Mouse (Mus musculus): ENCODE results near the gene Mgst2. TPM values are rescaled to one million over a fixed set of nuclear protein-coding genes. Genes with fewer than 3 reads are reported as not detected.

Mgst2 gene
- polyA plus RNA-seq, 1 experiment: 46.7 TPM

- no peak overlapping the region for H3K4me3 ChIP-seq (ENCODE audit: insufficient read depth, low read depth, low read length)
- no peak overlapping the region for H3K27ac ChIP-seq (replicated peaks; ENCODE audit: low read depth, low read length)
- H3K4me1 ChIP-seq (ENCODE audit: control insufficient read depth, insufficient read depth, insufficient read length, low read length): no peaks in the 10 kb centered on the region
Observed at GRCm38 (mm10) chr3:51670414-51671070, 10.4 kb downstream of the Mgst2 start.

- H3K4me1 ChIP-seq (ENCODE audit: control insufficient read depth, insufficient read depth, insufficient read length, low read length): no peaks in the 10 kb centered on the region
- H3K27ac ChIP-seq (replicated peaks; ENCODE audit: low read depth, low read length): no peak overlapping the region
- no peak overlapping the region for H3K4me3 ChIP-seq (ENCODE audit: insufficient read depth, low read depth, low read length)
Observed at GRCm38 (mm10) chr3:51671071-51671469, 10.9 kb downstream of the Mgst2 start.

GRCm38 (mm10) chr3:51672631-51673030 lies 12.5 kb downstream of the Mgst2 start:
- H3K27ac ChIP-seq (replicated peaks; ENCODE audit: low read depth, low read length): no peak overlapping the region
- no peak overlapping the region for H3K4me3 ChIP-seq (ENCODE audit: insufficient read depth, low read depth, low read length)
- no peaks in the 10 kb centered on the region for H3K4me1 ChIP-seq (ENCODE audit: control insufficient read depth, insufficient read depth, insufficient read length, low read length)

GRCm38 (mm10) chr3:51673408-51674086 lies 13.4 kb downstream of the Mgst2 start:
- Histone ChIP-seq H3K4me3 (ENCODE audit: insufficient read depth, low read depth, low read length) (no peak overlapping the region), H3K27ac (replicated peaks; ENCODE audit: low read depth, low read length) (no peak overlapping the region), H3K4me1 (ENCODE audit: control insufficient read depth, insufficient read depth, insufficient read length, low read length) (no peaks in the 10 kb centered on the region)

- Histone ChIP-seq H3K4me1 (ENCODE audit: control insufficient read depth, insufficient read depth, insufficient read length, low read length) (no peaks in the 10 kb centered on the region), H3K27ac (replicated peaks; ENCODE audit: low read depth, low read length) (no peak overlapping the region), H3K4me3 (ENCODE audit: insufficient read depth, low read depth, low read length) (no peak overlapping the region)
Observed at GRCm38 (mm10) chr3:51674963-51675362, 14.8 kb downstream of the Mgst2 start.

GRCm38 (mm10) chr3:51685539-51685938 lies 25.4 kb downstream of the Mgst2 start:
- H3K4me3 ChIP-seq (ENCODE audit: insufficient read depth, low read depth, low read length): no peak overlapping the region
- no peak overlapping the region for H3K27ac ChIP-seq (replicated peaks; ENCODE audit: low read depth, low read length)
- H3K4me1 ChIP-seq (ENCODE audit: control insufficient read depth, insufficient read depth, insufficient read length, low read length): no peaks in the 10 kb centered on the region

- no peak overlapping the region for H3K27ac ChIP-seq (replicated peaks; ENCODE audit: low read depth, low read length)
- H3K4me1 ChIP-seq (ENCODE audit: control insufficient read depth, insufficient read depth, insufficient read length, low read length): no peaks in the 10 kb centered on the region
- no peak overlapping the region for H3K4me3 ChIP-seq (ENCODE audit: insufficient read depth, low read depth, low read length)
Observed at GRCm38 (mm10) chr3:51686316-51686715, 26.2 kb downstream of the Mgst2 start.

- no peak overlapping the region for H3K27ac ChIP-seq (replicated peaks; ENCODE audit: low read depth, low read length)
- no peak overlapping the region for H3K4me3 ChIP-seq (ENCODE audit: insufficient read depth, low read depth, low read length)
- H3K4me1 ChIP-seq (ENCODE audit: control insufficient read depth, insufficient read depth, insufficient read length, low read length): no peaks in the 10 kb centered on the region
Observed at GRCm38 (mm10) chr3:51686791-51687190, 26.6 kb downstream of the Mgst2 start.

- Histone ChIP-seq H3K4me1 (ENCODE audit: control insufficient read depth, insufficient read depth, insufficient read length, low read length) (no peaks in the 10 kb centered on the region), H3K27ac (replicated peaks; ENCODE audit: low read depth, low read length) (no peak overlapping the region), H3K4me3 (ENCODE audit: insufficient read depth, low read depth, low read length) (no peak overlapping the region)
Observed at GRCm38 (mm10) chr3:51688725-51689124, 28.6 kb downstream of the Mgst2 start.

- Histone ChIP-seq H3K4me3 (ENCODE audit: insufficient read depth, low read depth, low read length) (no peak overlapping the region), H3K4me1 (ENCODE audit: control insufficient read depth, insufficient read depth, insufficient read length, low read length) (no peaks in the 10 kb centered on the region), H3K27ac (replicated peaks; ENCODE audit: low read depth, low read length) (no peak overlapping the region)
Observed at GRCm38 (mm10) chr3:51693196-51693595, 33.0 kb downstream of the Mgst2 start.

- Histone ChIP-seq H3K4me1 (ENCODE audit: control insufficient read depth, insufficient read depth, insufficient read length, low read length) (no peaks in the 10 kb centered on the region), H3K27ac (replicated peaks; ENCODE audit: low read depth, low read length) (no peak overlapping the region), H3K4me3 (ENCODE audit: insufficient read depth, low read depth, low read length) (no peak overlapping the region)
Observed at GRCm38 (mm10) chr3:51694576-51694975, 34.4 kb downstream of the Mgst2 start.

GRCm38 (mm10) chr3:51695713-51696112 lies 35.6 kb downstream of the Mgst2 start:
- Histone ChIP-seq H3K4me3 (ENCODE audit: insufficient read depth, low read depth, low read length) (no peak overlapping the region), H3K27ac (replicated peaks; ENCODE audit: low read depth, low read length) (no peak overlapping the region), H3K4me1 (ENCODE audit: control insufficient read depth, insufficient read depth, insufficient read length, low read length) (no peaks in the 10 kb centered on the region)

- no peak overlapping the region for H3K27ac ChIP-seq (replicated peaks; ENCODE audit: low read depth, low read length)
- no peaks in the 10 kb centered on the region for H3K4me1 ChIP-seq (ENCODE audit: control insufficient read depth, insufficient read depth, insufficient read length, low read length)
- H3K4me3 ChIP-seq (ENCODE audit: insufficient read depth, low read depth, low read length): no peak overlapping the region
Observed at GRCm38 (mm10) chr3:51697931-51698330, 37.8 kb downstream of the Mgst2 start.

- no peak overlapping the region for H3K4me3 ChIP-seq (ENCODE audit: insufficient read depth, low read depth, low read length)
- H3K27ac ChIP-seq (replicated peaks; ENCODE audit: low read depth, low read length): no peak overlapping the region
- no peaks in the 10 kb centered on the region for H3K4me1 ChIP-seq (ENCODE audit: control insufficient read depth, insufficient read depth, insufficient read length, low read length)
Observed at GRCm38 (mm10) chr3:51700123-51700522, 40.0 kb downstream of the Mgst2 start.

- Histone ChIP-seq H3K4me1 (ENCODE audit: control insufficient read depth, insufficient read depth, insufficient read length, low read length) (no peaks in the 10 kb centered on the region), H3K4me3 (ENCODE audit: insufficient read depth, low read depth, low read length) (peak overlapping the region; percentile 45), H3K27ac (replicated peaks; ENCODE audit: low read depth, low read length) (peak overlapping the region; percentile 68)
Observed at GRCm38 (mm10) chr3:51700731-51701280, 40.6 kb downstream of the Mgst2 start.

- Histone ChIP-seq H3K4me3 (ENCODE audit: insufficient read depth, low read depth, low read length) (peak overlapping the region; percentile 45), H3K4me1 (ENCODE audit: control insufficient read depth, insufficient read depth, insufficient read length, low read length) (no peaks in the 10 kb centered on the region), H3K27ac (replicated peaks; ENCODE audit: low read depth, low read length) (peak overlapping the region; percentile 68)
Observed at GRCm38 (mm10) chr3:51701281-51701751, 41.2 kb downstream of the Mgst2 start.

Data from brown adipose tissue, adult 24 weeks (tissue).